Mouse (Mus musculus): Measurements from ENCODE around the gene Kdelr1.
A peak's percentile ranks its signal among the peaks of the same experiment; 100 is the strongest.
"Not testable (repeated sequence)": the region's sequence is repeated elsewhere in the genome, so short reads cannot be mapped to it uniquely, and the experiment has no call there.

The Kdelr1 gene

GRCm38 (mm10) chr7:45870282-45871058 is 2.1 kb upstream of the Kdelr1 start:
- DNase-seq = peak; percentile 35

- DNase-seq = peak; percentile 68
Measured at GRCm38 (mm10) chr7:45873061-45873947, 732 bp downstream of the Kdelr1 start.

- DNase-seq = no peak
Measured at GRCm38 (mm10) chr7:45876895-45877294, 4.3 kb downstream of the Kdelr1 start.

- not testable (repeated sequence) for DNase-seq
Measured at GRCm38 (mm10) chr7:45878278-45878677, 5.7 kb downstream of the Kdelr1 start, which contains the start of gene Grin2d. Gene Grin2d, minus strand, starts transcription at chr7:45878378.

- no peak for DNase-seq
Measured at GRCm38 (mm10) chr7:45880531-45880930, 8.0 kb downstream of the Kdelr1 start.

GRCm38 (mm10) chr7:45881011-45881410 is 8.4 kb downstream of the Kdelr1 start:
- DNase-seq = no peak

GRCm38 (mm10) chr7:45887246-45887645 is 14.7 kb downstream of the Kdelr1 start:
- no peak for DNase-seq

GRCm38 (mm10) chr7:45892651-45893050 is 20.1 kb downstream of the Kdelr1 start:
- no peak for DNase-seq

- peak; percentile 52 for DNase-seq
Measured at GRCm38 (mm10) chr7:45895931-45896516, 23.5 kb downstream of the Kdelr1 start.

GRCm38 (mm10) chr7:45896517-45897257 is 24.1 kb downstream of the Kdelr1 start, which contains the start of the genes Syngr4 and Tmem143:
Gene Syngr4, minus strand, starts transcription at chr7:45896714.
Gene Tmem143, plus strand, starts transcription at chr7:45896941.
- peak; percentile 99 for DNase-seq

- DNase-seq = no peak
Measured at GRCm38 (mm10) chr7:45897258-45897757, 24.7 kb downstream of the Kdelr1 start.

GRCm38 (mm10) chr7:45898125-45898524 is 25.6 kb downstream of the Kdelr1 start:
- not testable (repeated sequence) for DNase-seq

- DNase-seq = no peak
Measured at GRCm38 (mm10) chr7:45901562-45901961, 29.0 kb downstream of the Kdelr1 start.

- DNase-seq = no peak
Measured at GRCm38 (mm10) chr7:45902481-45903002, 30.0 kb downstream of the Kdelr1 start.

GRCm38 (mm10) chr7:45906622-45907021 is 34.0 kb downstream of the Kdelr1 start:
- no peak for DNase-seq

GRCm38 (mm10) chr7:45908384-45908783 is 35.8 kb downstream of the Kdelr1 start:
- no peak for DNase-seq

- no peak for DNase-seq
Measured at GRCm38 (mm10) chr7:45909145-45909544, 36.6 kb downstream of the Kdelr1 start.

- no peak for DNase-seq
Measured at GRCm38 (mm10) chr7:45914067-45914466, 41.5 kb downstream of the Kdelr1 start.

- no peak for DNase-seq
Measured at GRCm38 (mm10) chr7:45915011-45915410, 42.4 kb downstream of the Kdelr1 start.

- no peak for DNase-seq
Measured at GRCm38 (mm10) chr7:45916056-45917003, 43.8 kb downstream of the Kdelr1 start.
